Mouse (Mus musculus) liver, adult 10 weeks (tissue): ENCODE measurements around the gene Olfr491. TPM values are rescaled to one million over a fixed set of nuclear protein-coding genes. Genes with fewer than 3 reads are reported as not detected.

Experiments
- polyA plus RNA-seq: library from polyadenylated mRNA; stranded (reverse); fragments of 350-450 nt; fragmentation: Illumina TruSeq; extraction: RNeasy Lipid Tissue Mini Kit (QIAGEN cat#74804); gene quantifications from one replicate; pipeline ENCODE4 v1.2.3, GENCODE M21; 2014; ENCODE audit warnings: low read depth, low replicate concordance

Gene Olfr491
- polyA plus RNA-seq = not detected

DNA sequence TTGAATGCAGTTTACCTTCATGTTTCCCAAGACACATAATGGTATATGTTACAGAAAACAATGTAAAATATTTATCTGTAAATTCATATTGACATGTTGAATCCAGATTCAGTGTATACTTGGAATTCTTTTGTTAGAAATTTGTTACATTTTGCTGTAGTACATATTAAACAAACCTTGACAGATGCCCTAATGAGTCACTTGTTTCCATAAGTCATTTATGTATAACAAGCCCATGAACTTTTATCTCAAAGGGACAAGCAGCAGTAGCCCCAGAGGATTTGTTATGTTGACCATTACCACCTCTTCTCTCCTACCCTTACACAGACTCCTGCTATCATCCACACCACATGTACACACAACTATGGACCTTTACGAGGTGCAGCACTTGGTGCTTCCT lies at the start of gene Olfr491:
TSS of gene Olfr491 (plus strand) at position 301 of the 400 bp plus-strand sequence.

DNA sequence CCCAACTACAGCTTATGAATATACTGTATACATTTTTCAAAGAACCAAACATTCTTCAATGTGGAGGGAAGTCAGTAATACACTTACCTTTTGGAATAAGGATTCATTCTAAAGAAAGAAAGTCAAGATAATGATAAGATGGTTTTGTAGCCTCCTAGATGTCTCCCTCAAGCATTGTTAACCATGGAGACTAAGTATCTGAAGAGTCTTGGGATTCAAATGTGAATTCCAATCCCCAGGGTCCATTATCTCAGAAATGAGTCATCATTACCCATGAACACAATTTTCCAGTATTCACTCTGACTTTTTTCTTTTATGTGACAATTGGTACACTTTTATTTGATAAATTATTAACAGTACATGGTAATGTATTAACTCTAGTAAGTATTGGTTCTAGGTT lies 24.4 kb upstream of the Olfr491 start, which contains the start of gene Olfr490:
TSS of gene Olfr490 (minus strand) at position 101 of the 400 bp plus-strand sequence.

DNA sequence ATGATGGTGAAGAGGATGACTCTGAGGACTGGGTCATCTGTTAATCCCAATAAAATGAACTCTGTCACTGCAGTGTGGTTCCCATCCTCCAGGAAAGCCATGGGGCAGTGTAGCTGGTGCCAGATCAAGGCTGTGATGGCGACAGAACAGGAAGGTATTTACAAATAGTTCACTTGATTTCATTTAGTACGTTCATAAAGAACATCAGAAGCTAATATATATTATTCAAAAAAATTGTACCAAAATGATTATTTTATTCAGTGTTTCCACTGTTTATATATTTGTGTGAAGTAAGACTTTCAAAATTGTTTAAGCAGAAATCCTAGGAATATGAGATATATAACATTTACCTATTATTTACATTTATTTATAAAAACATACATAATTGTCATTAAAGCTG lies 10.3 kb downstream of the Olfr491 start, which contains the start of gene Olfr492:
TSS of gene Olfr492 (minus strand) at position 101 of the 400 bp plus-strand sequence.

DNA sequence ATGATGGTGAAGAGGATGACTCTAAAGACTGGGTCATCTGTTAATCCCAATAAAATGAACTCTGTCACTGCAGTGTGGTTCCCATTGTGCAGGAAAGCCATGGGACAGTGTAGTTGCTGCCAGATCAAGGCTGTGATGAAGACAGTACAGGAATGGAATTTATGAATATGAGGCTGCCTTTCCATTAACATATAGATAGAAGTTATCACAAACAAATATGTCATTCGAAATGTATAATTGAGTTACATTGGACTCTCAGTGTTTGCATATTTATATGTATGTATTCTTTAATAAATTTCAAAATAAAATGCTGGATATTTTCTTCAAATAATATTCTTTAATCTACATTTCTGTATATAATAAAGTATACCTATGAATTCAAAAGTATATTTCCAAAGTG lies 33.6 kb downstream of the Olfr491 start, which contains the start of gene Olfr493:
TSS of gene Olfr493 (minus strand) at position 101 of the 400 bp plus-strand sequence.

DNA sequence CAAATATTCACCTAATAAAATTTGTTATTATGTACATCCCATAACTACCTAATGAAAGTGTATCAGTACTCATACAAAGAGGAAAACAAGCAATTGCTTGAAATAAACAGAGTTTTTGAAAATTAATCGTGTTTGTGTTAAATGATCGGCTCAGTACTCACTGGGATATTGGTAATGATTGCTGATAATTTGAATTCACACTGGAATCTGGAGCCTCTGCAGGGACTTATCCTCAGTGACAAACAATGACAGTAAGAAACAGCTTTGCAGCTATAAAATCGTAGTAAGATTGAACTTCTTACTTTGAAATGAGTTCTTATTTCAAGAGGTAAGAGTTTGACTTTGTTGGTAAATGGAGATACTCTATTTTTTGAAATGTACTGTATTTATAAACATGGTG lies 51.8 kb downstream of the Olfr491 start, which contains the start of gene Olfr494:
TSS of gene Olfr494 (plus strand) at position 301 of the 400 bp plus-strand sequence.

Other genes with a start within 250 kb of the Olfr491 start
- not detected for gene Olfr480, start 246.1 kb upstream of the Olfr491 start, polyA plus RNA-seq
- gene Olfr481, start 233.6 kb upstream of the Olfr491 start, polyA plus RNA-seq = not detected
- not detected for gene Olfr482, start 215.9 kb upstream of the Olfr491 start, polyA plus RNA-seq
- not detected for gene Olfr483, start 212.6 kb upstream of the Olfr491 start, polyA plus RNA-seq
- not detected for gene Olfr484, start 186.0 kb upstream of the Olfr491 start, polyA plus RNA-seq
- not detected for gene Olfr485, start 153.6 kb upstream of the Olfr491 start, polyA plus RNA-seq
- not detected for gene Olfr486, start 140.7 kb upstream of the Olfr491 start, polyA plus RNA-seq
- gene Olfr487, start 98.8 kb upstream of the Olfr491 start, polyA plus RNA-seq = not detected
- not detected for gene Olfr488, start 55.1 kb upstream of the Olfr491 start, polyA plus RNA-seq
- not detected for gene Olfr490, start 24.5 kb upstream of the Olfr491 start, polyA plus RNA-seq
- gene Olfr492, start 10.2 kb downstream of the Olfr491 start, polyA plus RNA-seq = not detected
- not detected for gene Olfr493, start 33.5 kb downstream of the Olfr491 start, polyA plus RNA-seq
- gene Olfr494, start 51.9 kb downstream of the Olfr491 start, polyA plus RNA-seq = not detected
- gene Olfr495, start 79.7 kb downstream of the Olfr491 start, polyA plus RNA-seq = not detected
- gene Olfr497, start 107.0 kb downstream of the Olfr491 start, polyA plus RNA-seq = not detected
- not detected for gene Olfr498, start 151.9 kb downstream of the Olfr491 start, polyA plus RNA-seq
- gene Olfr502, start 211.6 kb downstream of the Olfr491 start, polyA plus RNA-seq = not detected
- gene Olfr503, start 231.1 kb downstream of the Olfr491 start, polyA plus RNA-seq = not detected